Mouse (Mus musculus): ENCODE measurements around the gene Zfp326.

The Zfp326 gene

DNA sequence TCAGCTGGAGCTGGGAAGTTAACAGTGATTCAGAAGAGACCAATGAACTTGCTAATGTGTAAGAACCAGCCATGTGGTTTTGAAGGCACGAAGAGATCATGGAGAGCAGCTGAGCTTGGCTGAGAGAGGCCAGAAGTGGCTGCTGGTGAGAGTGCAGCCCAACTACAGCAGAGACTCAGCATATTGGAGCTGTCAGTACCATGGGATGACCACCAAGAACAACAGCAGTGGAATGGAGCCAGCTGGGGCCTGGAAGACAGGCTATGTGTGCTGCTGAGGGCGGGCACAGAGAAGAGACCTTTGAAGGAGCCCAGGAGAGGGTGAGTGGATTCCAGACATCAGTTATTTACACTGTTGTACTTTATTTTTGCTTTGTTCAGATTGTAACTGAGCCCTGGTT, 65.6 kb downstream of the Zfp326 start:
- DNase-seq (ENCODE audit: low read depth, low spot score) = no peak

Data from CD4-positive, CD25-positive, alpha-beta regulatory T cell, adult 2 months (primary cell).